Mouse (Mus musculus) intestine, embryonic 15.5 days (tissue): ENCODE measurements at regions not wholly inside any gene's neighbourhood (a gene's known extent, or its start where the extent isn't known, plus 50 kb on each side); places are given as distances from the start of the nearest gene placed in this dataset.
"Not testable (repeated sequence)": the region's sequence is repeated elsewhere in the genome, so short reads cannot be mapped to it uniquely, and the experiment has no call there.

Experiments
- ATAC-seq: fragments of 200-750 bp; cut with Nextera tagmentation; 2 replicates; pipeline ENCODE4 v1.8.0; 2017; ENCODE audit warnings: moderate TSS enrichment, moderate library complexity
- H3K27ac ChIP-seq: fragments of 300-500 bp; sonication (generic); 2 replicates; pipeline ENCODE4 v1.5.1; 2015; ENCODE audit warnings: mild to moderate bottlenecking, inconsistent platforms
- H3K27me3 ChIP-seq: fragments of 300-500 bp; sonication (generic); replicated peaks from 2 replicates; pipeline ENCODE4 v1.6.1; 2015; ENCODE audit warnings: inconsistent platforms
- H3K36me3 ChIP-seq: fragments of 300-500 bp; sonication (generic); 2 replicates; pipeline ENCODE4 v1.6.1; 2015; ENCODE audit warnings: inconsistent platforms
- H3K4me1 ChIP-seq: fragments of 300-500 bp; sonication (generic); replicated peaks from 2 replicates; pipeline ENCODE4 v1.6.1; 2015; ENCODE audit warnings: inconsistent platforms
- H3K4me2 ChIP-seq: fragments of 300-500 bp; sonication (generic); replicated peaks from 2 replicates; pipeline ENCODE4 v1.6.1; 2015; ENCODE audit warnings: mild to moderate bottlenecking, inconsistent platforms
- H3K4me3 ChIP-seq: fragments of 300-500 bp; sonication (generic); replicated peaks from 2 replicates; pipeline ENCODE4 v1.5.1; 2015; ENCODE audit warnings: inconsistent platforms
- H3K9ac ChIP-seq: fragments of 300-500 bp; sonication (generic); 2 replicates; pipeline ENCODE4 v1.6.1; 2015; ENCODE audit warnings: inconsistent platforms
- H3K9me3 ChIP-seq: fragments of 300-500 bp; sonication (generic); 2 replicates; pipeline ENCODE4 v1.6.1; 2016; ENCODE audit warnings: inconsistent platforms
- WGBS: fragments of 180-500 bp; shearing (Covaris S2); methylation state at CpG from one replicate; pipeline ENCODE4 v1.1.7; 2015; 5-methylcytosine and 5-hydroxymethylcytosine counted together

DNA sequence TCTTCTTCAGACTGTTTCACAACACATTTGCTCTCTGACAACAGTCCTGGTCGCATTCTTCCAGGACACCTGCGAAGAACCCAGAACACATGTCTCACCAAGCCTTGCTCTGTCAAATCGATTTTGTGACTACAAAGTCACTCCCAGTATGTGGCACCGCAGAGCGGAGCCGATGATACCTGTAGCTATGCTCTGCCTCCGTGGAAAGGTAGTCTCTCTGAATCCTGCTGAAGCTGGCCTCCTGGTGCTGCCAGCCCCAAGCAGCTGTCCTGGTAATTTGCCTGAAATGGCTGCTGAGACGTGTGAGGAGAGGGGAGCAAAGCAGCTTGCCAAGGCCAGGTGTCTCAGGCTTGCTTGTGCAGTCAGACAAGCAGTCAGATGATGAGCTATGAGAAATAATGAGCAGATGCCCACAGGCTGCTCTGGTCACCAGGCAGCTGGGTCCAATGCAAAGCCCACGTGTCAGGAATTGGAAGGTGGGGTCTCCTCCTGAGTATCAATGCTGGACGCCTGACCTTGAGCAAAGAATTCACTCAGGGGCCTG, 100.4 kb upstream of the Nmnat3 start:
- ATAC-seq = no peak
- Histone ChIP-seq H3K27me3 (no peaks in the 10 kb centered on the region), H3K4me3 (no peak overlapping the region), H3K9ac (no peak overlapping the region), H3K9me3 (no peaks in the 10 kb centered on the region), H3K27ac (no peak overlapping the region), H3K4me1 (no peaks in the 10 kb centered on the region), H3K36me3 (no peaks in the 10 kb centered on the region), H3K4me2 (no peak overlapping the region)
- 72% methylated on average over 10 of the region's 10 CpGs for WGBS

- no peak overlapping the region for H3K4me3 ChIP-seq
- H3K36me3 ChIP-seq = no peaks in the 10 kb centered on the region
- no peaks in the 10 kb centered on the region for H3K4me1 ChIP-seq
- ATAC-seq = no peak
- H3K9me3 ChIP-seq = no peaks in the 10 kb centered on the region
- WGBS = 92% methylated on average over 2 of the region's 2 CpGs
- H3K27ac ChIP-seq = no peak overlapping the region
- H3K9ac ChIP-seq = no peak overlapping the region
- no peaks in the 10 kb centered on the region for H3K27me3 ChIP-seq
- H3K4me2 ChIP-seq = no peak overlapping the region
These were observed 92.9 kb upstream of the Nmnat3 start for GRCm38 (mm10) chr9:98194356-98194755.

GRCm38 (mm10) chr9:98218824-98219223, 68.4 kb upstream of the Nmnat3 start:
- WGBS = 67% methylated on average over 2 of the region's 2 CpGs

DNA sequence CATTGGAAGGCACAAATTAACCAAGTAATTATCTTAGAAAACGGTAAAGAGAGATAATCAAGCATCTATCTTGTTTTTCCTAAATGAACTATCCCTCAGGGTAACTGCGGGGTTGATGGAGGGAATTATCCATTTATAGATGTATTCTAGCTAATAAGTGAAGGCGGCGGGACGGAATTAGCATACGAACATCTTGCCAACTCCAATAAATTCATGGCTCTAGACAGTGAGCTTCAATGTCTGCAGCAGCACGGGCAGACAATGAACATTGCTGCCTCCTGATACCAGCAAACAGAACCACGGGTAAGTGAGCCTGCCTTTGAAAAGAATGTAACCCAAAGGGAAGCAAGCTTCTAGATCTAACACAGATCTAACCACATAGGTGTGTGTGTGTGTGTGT, 66.9 kb upstream of the Nmnat3 start:
- 79% methylated on average over 8 of the region's 8 CpGs for WGBS
- no peaks in the 10 kb centered on the region for H3K27me3 ChIP-seq

More at GRCm38 (mm10) chr9:98218824-98219223, 68.4 kb upstream of the Nmnat3 start:
- Histone ChIP-seq H3K4me2 (no peak overlapping the region), H3K27me3 (no peaks in the 10 kb centered on the region), H3K27ac (no peak overlapping the region), H3K9ac (no peak overlapping the region), H3K9me3 (no peaks in the 10 kb centered on the region), H3K4me1 (no peaks in the 10 kb centered on the region), H3K4me3 (no peak overlapping the region), H3K36me3 (no peaks in the 10 kb centered on the region)
- ATAC-seq = 0 out of 2 replicates have a peak, but pooled peaks have one; percentile 43

GRCm38 (mm10) chr9:98221766-98222165, 65.5 kb upstream of the Nmnat3 start:
- Histone ChIP-seq H3K27ac (no peak overlapping the region), H3K9me3 (no peaks in the 10 kb centered on the region), H3K36me3 (no peaks in the 10 kb centered on the region), H3K9ac (no peak overlapping the region), H3K4me1 (no peaks in the 10 kb centered on the region), H3K4me2 (no peak overlapping the region), H3K27me3 (no peaks in the 10 kb centered on the region), H3K4me3 (no peak overlapping the region)
- no peak for ATAC-seq
- 25% methylated on average over 1 of the region's 1 CpGs for WGBS

More for the DNA sequence above, 66.9 kb upstream of the Nmnat3 start:
- Histone ChIP-seq H3K4me2 (no peak overlapping the region), H3K4me1 (no peaks in the 10 kb centered on the region), H3K27ac (no peak overlapping the region), H3K9me3 (no peaks in the 10 kb centered on the region), H3K9ac (no peak overlapping the region), H3K36me3 (no peaks in the 10 kb centered on the region), H3K4me3 (no peak overlapping the region)
- ATAC-seq = no peak

GRCm38 (mm10) chr9:98228226-98228625, 59.0 kb upstream of the Nmnat3 start:
- no peak for ATAC-seq
- Histone ChIP-seq H3K4me1 (no peaks in the 10 kb centered on the region), H3K27ac (no peak overlapping the region), H3K9me3 (no peaks in the 10 kb centered on the region), H3K4me2 (no peak overlapping the region), H3K36me3 (no peaks in the 10 kb centered on the region), H3K4me3 (no peak overlapping the region), H3K27me3 (no peaks in the 10 kb centered on the region), H3K9ac (no peak overlapping the region)
- WGBS = 83% methylated on average over 3 of the region's 3 CpGs

DNA sequence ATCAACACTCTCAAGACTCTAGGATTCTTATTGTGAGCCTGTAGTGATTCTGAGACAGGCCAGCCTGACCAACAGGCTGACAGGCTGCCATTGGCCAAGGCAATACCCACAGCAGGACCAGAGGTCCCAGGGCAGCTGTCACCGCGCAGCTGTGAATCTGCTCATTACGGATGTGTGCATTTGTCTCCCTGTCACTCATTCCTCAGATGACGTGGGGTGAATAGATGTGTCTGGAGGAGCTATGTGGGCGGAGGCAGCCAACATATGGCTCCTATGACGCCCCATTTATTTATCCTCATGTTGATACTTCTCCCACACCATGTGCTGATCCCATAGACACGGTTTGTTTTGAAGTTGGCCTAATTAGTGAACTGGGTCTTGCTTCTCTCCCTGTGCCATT, 58.3 kb upstream of the Nmnat3 start:
- no peak overlapping the region for H3K9ac ChIP-seq
- 77% methylated on average over 7 of the region's 7 CpGs for WGBS
- ATAC-seq = no peak
- H3K27me3 ChIP-seq = no peaks in the 10 kb centered on the region
- H3K27ac ChIP-seq = no peak overlapping the region
- no peaks in the 10 kb centered on the region for H3K36me3 ChIP-seq
- no peaks in the 10 kb centered on the region for H3K9me3 ChIP-seq
- no peaks in the 10 kb centered on the region for H3K4me1 ChIP-seq
- H3K4me2 ChIP-seq = no peak overlapping the region
- no peak overlapping the region for H3K4me3 ChIP-seq

- not testable (repeated sequence) for H3K4me2 ChIP-seq, H3K36me3 ChIP-seq, H3K9ac ChIP-seq, H3K4me1 ChIP-seq, H3K9me3 ChIP-seq, H3K27me3 ChIP-seq, H3K4me3 ChIP-seq, H3K27ac ChIP-seq, ATAC-seq
- 32% methylated on average over 2 of the region's 2 CpGs for WGBS
These were observed 52.5 kb upstream of the Nmnat3 start for GRCm38 (mm10) chr9:98234731-98235130.
